Mouse (Mus musculus): ENCODE measurements at regions not wholly inside any gene's neighbourhood (a gene's known extent, or its start where the extent isn't known, plus 50 kb on each side); places are given as distances from the start of the nearest gene placed in this dataset.
A peak's percentile ranks its signal among the peaks of the same experiment; 100 is the strongest.

GRCm38 (mm10) chr19:13980988-13981630, 67.8 kb downstream of the Olfr1505 start:
- DNase-seq: peak; percentile 53

GRCm38 (mm10) chr19:13982823-13983222, 69.5 kb downstream of the Olfr1505 start:
- no peak for DNase-seq

Data from right cerebral cortex, postnatal 4 days (tissue).